Mouse (Mus musculus) brain, embryonic 18.5 days (tissue): Measurements from ENCODE around the gene Scgb1a1.
"Not testable (repeated sequence)": the region's sequence is repeated elsewhere in the genome, so short reads cannot be mapped to it uniquely, and the experiment has no call there.

Source experiments
- DNase-seq: peaks from one replicate; pipeline ENCODE4 v3.0.0-alpha.2; 2012; ENCODE audit warnings: low read depth, low spot score

Scgb1a1 gene

GRCm38 (mm10) chr19:9067292-9067691 is 20.5 kb downstream of the Scgb1a1 start:
- no peak for DNase-seq

DNA sequence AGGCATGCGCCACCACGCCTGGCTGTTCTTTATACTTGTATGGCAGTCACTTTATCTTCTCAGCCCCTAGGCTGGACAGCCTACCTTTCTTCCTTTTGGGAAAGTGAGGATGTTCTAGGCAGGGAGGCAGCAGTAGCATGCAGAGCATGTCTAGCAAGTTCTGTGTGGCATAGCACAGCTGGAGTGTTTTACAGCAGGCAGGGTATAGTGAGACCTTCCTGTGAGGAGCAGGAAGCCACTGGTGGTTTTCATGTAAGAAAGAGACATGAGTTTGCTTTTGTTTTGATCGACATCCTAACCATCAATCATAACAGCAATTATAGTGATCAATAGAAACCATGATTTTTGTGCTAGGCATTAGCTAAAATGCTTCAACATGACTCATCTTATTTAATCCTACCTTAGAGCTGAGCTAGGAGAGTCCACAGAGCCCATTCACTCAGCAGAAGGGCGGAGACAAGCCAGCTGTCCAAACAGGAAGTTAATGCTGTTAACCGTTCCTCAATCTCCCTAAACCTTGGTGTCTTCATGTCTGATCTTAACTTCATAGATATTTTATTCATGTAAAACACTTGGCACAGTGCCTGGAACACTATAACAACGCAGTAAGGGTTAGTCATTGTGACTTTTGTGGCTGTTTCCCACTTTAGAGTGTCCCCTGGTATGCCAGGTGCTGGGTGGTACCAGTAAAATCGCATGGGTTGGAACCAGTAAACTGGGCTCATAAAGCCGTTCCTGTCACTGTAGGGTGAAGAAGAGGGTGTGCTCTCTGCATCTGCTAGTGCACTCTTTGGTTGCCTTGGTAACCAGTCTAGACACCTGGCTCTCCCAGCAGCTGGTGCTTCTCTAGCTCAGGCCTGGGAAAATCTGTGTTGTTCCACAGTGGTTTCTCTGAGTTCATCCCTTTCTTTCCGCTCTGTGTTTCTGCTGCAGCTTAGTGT is 21.9 kb downstream of the Scgb1a1 start:
- peak; percentile 62 for DNase-seq

GRCm38 (mm10) chr19:9063831-9064230 is 23.9 kb downstream of the Scgb1a1 start:
- DNase-seq: no peak

DNA sequence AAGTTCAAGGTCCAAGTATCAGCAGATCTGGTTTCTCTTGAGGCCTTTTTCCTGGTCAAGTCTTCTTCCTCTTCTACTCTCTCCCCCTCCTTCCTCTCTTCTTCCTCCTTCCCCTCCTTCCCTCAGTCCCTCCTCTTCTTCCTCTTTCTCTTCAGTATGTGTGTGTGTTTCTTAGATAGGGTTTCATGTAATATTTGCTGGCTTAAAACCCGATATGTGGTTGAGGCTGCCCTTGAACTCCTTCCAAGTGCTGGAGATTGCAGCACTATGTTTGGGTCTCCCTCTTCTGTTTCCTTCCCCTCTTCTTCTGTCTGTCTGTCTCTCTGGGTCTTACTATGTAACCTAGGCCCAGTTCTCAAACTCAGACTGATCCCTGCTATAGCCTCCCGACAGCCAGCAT is 24.9 kb downstream of the Scgb1a1 start:
- DNase-seq: no peak

DNA sequence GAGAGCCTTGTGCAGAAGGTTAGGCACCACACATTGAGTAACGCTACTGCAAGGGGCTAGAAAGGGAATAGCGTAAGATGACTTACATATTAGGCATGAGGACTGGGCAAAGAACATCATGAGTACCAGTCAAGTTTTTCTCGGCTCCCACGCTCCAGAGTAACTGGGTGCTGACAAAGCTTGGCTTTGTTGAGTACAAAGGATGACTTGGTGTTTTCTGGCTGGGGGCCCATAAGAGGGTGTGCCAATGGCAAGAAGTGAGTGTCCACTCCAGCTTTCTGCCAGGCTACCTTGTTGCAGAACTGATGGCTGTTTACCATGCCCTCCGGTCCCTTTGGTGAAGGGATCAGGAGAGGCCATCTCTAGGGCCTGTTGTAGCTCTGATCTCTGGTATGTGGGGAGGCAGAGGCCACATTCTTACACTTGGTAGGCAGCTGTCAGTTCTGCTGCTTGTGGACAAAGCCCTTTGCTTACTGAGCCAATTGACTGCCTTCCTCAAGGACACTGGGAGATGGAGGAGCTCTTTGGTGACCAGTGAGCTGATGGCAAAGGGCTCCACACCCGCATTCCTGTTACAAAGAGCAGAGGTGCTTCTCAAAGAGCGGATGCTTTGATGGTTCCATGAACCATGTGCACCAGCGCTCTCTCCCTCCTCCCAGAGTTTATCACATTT is 26.4 kb downstream of the Scgb1a1 start:
- no peak for DNase-seq

- DNase-seq: no peak
Observed at GRCm38 (mm10) chr19:9060103-9060502, 27.7 kb downstream of the Scgb1a1 start.

GRCm38 (mm10) chr19:9059391-9059790 is 28.4 kb downstream of the Scgb1a1 start:
- DNase-seq: no peak

- DNase-seq: no peak
Observed at GRCm38 (mm10) chr19:9058944-9059343, 28.8 kb downstream of the Scgb1a1 start.

DNA sequence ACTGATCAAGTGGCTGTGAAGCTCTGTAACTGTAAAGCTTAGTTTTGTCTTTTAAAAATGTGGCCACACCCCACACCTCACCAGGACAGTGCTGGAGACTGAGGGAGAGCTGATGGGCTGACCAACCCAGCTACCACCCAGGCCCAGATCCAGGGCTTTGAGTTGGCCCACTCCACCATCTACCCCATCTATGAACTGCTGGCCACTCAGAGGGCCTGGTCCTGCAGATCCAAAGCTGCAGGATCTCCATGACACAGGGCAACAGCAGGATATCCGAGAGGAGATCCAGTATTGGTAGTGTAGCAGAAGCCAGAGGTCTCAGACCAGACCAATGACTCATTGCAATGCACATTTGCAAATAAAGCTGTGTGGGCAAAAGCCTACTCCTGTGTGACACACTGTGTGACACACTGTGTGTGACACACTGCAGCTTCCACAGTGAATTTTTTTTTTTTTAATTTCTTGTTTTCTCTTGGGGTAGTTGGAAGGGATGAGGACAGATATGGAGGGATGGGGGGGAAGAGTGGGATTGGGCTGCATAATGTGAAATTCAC is 29.4 kb downstream of the Scgb1a1 start:
- DNase-seq: no peak

DNA sequence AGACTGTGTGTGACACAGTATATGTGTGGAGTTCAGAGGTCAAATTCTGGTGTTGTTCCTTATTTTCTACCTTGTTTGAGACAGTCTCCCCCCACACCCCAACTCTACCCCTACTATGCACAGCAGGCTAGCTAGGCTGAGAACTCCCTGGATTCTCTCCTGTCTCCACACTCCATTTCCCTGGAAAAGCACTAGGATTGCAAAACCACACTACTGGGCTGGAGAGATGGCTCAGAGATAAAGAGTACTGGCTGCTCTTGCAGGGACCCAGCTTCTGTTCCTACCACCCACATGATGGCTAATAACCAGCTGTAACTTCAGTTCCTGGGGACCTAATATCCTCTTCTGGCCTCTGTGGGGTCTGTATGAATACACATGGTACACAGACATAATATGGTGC is 30.1 kb downstream of the Scgb1a1 start:
- no peak for DNase-seq

- no peak for DNase-seq
Observed at GRCm38 (mm10) chr19:9055703-9056355, 31.9 kb downstream of the Scgb1a1 start.

DNA sequence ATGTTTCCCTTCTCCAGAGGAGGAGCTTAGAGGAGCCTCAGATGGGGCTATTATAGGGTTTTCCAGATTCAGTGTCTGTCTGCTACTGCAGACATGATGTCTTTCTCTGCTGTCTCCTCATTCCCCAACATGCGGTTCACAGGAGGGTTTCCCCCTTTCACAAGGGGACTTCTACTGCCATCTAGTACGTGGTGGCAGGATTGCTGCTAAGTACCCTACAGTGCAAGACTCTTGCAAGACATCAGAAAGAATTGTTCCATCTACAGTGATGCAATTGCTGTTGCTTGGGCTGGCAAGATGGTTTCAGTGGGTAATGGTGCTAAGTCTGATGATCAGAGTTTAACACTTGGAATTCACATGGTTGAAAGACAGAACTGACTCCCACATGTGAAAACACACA is 32.6 kb downstream of the Scgb1a1 start:
- no peak for DNase-seq

- no peak for DNase-seq
Observed at GRCm38 (mm10) chr19:9052803-9053431, 34.8 kb downstream of the Scgb1a1 start.

DNA sequence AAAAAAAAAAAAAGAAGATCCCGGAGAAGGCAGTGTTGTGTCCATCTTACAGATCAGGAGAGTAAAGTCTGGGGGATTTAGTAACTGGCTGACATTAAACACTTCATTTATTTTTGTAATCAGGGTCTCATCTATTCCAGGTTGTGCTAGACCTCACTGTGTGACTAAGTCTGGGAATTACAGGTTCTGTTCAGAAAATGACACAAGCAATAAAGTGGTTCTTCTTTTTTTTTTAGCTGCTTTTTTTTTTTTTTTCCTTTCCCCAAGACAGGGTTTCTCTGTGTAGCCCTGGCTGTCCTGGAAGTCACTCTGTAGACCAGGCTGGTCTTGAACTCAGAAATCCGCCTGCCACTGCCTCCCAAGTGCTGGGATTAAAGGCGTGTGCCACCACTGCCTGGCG is 35.8 kb downstream of the Scgb1a1 start:
- not testable (repeated sequence) for DNase-seq

GRCm38 (mm10) chr19:9050294-9051229 is 37.2 kb downstream of the Scgb1a1 start:
- DNase-seq: no peak

- no peak for DNase-seq
Observed at GRCm38 (mm10) chr19:9048981-9049687, 38.6 kb downstream of the Scgb1a1 start.

DNA sequence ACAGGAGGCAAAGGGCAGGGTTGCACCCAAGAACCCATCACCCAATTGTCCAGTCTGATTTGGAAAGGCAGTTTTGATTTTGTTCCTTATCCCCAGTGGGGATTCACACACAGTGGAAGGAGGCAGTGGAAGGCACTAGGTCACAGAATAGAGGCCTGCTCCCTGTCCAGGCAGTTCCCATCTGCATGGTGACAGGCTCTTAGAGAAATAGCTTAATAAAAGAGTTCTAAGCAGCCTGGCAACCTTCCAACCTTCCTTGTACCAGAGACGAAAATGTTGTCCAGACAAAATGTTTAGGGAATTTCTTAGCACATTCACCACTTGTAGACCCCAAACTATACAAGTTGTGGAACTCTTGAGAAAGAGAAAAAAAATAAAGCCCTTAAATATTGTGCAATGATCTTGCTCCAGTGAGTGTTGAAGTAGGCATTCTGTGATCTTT is 39.8 kb downstream of the Scgb1a1 start:
- no peak for DNase-seq

- DNase-seq: no peak
Observed at GRCm38 (mm10) chr19:9047207-9047945, 40.4 kb downstream of the Scgb1a1 start.

- DNase-seq: no peak
Observed at GRCm38 (mm10) chr19:9044291-9044690, 43.5 kb downstream of the Scgb1a1 start.
